Mouse (Mus musculus) kidney, adult 2 months (tissue): ENCODE results near the gene Gpr4. TPM values are rescaled to one million over a fixed set of nuclear protein-coding genes. Genes with fewer than 3 reads are reported as not detected.

Experiments
- DNase-seq: peaks from one replicate; pipeline ENCODE4 v3.0.0; 2021
- H3K27ac ChIP-seq: fragments of 200-500 bp; 2 replicates; pipeline ENCODE4 v1.5.1; 2012; ENCODE audit warnings: low read depth, low read length, control low read depth, inconsistent platforms; ENCODE audit not compliant: insufficient read depth
- H3K27me3 ChIP-seq: fragments of 200-500 bp; replicated peaks from 2 replicates; pipeline ENCODE4 v1.6.1; 2012; ENCODE audit warnings: mild to moderate bottlenecking, moderate library complexity, low read length, inconsistent platforms; ENCODE audit not compliant: control insufficient read depth, insufficient read depth
- H3K36me3 ChIP-seq: fragments of 200-500 bp; 2 replicates; pipeline ENCODE4 v1.6.1; 2012; ENCODE audit warnings: mild to moderate bottlenecking, moderate library complexity, low read length, inconsistent platforms; ENCODE audit not compliant: control insufficient read depth, insufficient read depth
- H3K4me1 ChIP-seq: fragments of 200-500 bp; 2 replicates; pipeline ENCODE4 v1.6.1; 2011; ENCODE audit warnings: low read length; ENCODE audit not compliant: control insufficient read depth, insufficient read depth
- H3K4me3 ChIP-seq: fragments of 200-500 bp; 2 replicates; pipeline ENCODE4 v1.5.1; 2011; ENCODE audit warnings: mild to moderate bottlenecking, low read depth, low read length, control low read depth; ENCODE audit not compliant: insufficient read depth
- CTCF ChIP-seq: fragments of 200-500 bp; conservative IDR thresholded peaks from 2 replicates; pipeline ENCODE4 v1.5.1; 2011; ENCODE audit warnings: low read depth, mild to moderate bottlenecking, control low read depth, low read length, moderate library complexity, mixed read lengths; ENCODE audit not compliant: insufficient read depth, insufficient read length
- POLR2A ChIP-seq: fragments of 200-500 bp; IDR thresholded peaks from one replicate; pipeline ENCODE4 v1.6.1; 2011; ENCODE audit warnings: low read depth, low read length, control low read depth
- WGBS: fragments of 180-500 bp; shearing (Covaris S2); methylation state at CpG from one replicate; pipeline ENCODE4 v1.1.7; 2018; 5-methylcytosine and 5-hydroxymethylcytosine counted together
- polyA plus RNA-seq: library from polyadenylated mRNA; depleted of rRNA; stranded (reverse); fragments of >200 nt; gene quantifications from 2 replicates; pipeline ENCODE4 v1.2.3, GENCODE M21; 2012

The Gpr4 gene
- polyA plus RNA-seq, 1 experiment = 10.1 TPM

GRCm38 (mm10) chr7:19209494-19209893 is 2.8 kb upstream of the Gpr4 start:
- H3K4me3 ChIP-seq = no peak overlapping the region
- DNase-seq = no peak
- no peaks in the 10 kb centered on the region for H3K4me1 ChIP-seq
- TF ChIP-seq CTCF (no peak), POLR2A (no peak)
- H3K27ac ChIP-seq = no peak overlapping the region
- H3K36me3 ChIP-seq = no peaks in the 10 kb centered on the region
- 63% methylated on average over 4 of the region's 4 CpGs for WGBS
- H3K27me3 ChIP-seq = no peaks in the 10 kb centered on the region

- TF ChIP-seq CTCF (no peak; the same call in 1 of the 2 replicates), POLR2A (no peak)
- Histone ChIP-seq H3K36me3 (no peaks in the 10 kb centered on the region), H3K27me3 (no peaks in the 10 kb centered on the region), H3K4me3 (no peak overlapping the region), H3K27ac (no peak overlapping the region), H3K4me1 (no peaks in the 10 kb centered on the region)
- 96% methylated on average over 5 of the region's 5 CpGs for WGBS
- no peak for DNase-seq
Observed at GRCm38 (mm10) chr7:19210010-19210409, 2.3 kb upstream of the Gpr4 start.

DNA sequence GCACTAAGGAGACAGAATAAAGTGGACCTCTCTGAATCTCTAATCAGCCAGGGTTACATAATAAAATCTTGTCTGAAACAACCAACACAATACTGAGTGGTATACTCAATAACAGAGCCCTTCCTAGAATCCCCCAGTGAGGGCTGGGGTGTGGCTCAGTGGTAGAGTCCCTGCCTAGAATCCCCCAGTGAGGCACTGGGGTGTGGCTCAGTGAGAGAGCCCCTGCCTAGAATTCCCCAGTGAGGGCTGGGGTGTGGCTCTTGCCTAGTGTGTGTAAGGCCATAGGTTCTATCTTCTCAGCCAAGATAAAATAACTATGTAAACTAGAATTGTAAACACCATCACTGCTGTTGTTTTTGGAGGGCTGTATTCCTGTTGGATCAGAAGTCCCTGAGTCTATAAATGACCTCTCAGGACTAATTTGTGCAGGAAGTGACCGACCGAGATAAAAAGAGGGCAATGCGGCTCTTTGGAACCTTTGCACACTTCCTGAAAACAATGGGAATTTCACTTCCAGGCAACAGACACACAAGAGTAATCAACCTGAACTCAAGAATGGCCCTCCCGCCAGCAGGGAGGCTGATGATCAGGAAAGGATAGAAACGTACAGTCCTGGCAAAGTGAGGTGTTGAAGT is 1.2 kb upstream of the Gpr4 start:
- DNase-seq = peak; percentile 60
- no peaks in the 10 kb centered on the region for H3K27me3 ChIP-seq
- H3K27ac ChIP-seq = 0 out of 2 replicates have a peak overlapping the region, but pooled peaks have one; percentile 27
- 13% methylated on average over 5 of the region's 5 CpGs for WGBS
- no peak overlapping the region for H3K4me3 ChIP-seq
- no peaks in the 10 kb centered on the region for H3K36me3 ChIP-seq
- no peaks in the 10 kb centered on the region for H3K4me1 ChIP-seq
- TF ChIP-seq POLR2A = no peak
- no peak for TF ChIP-seq CTCF

GRCm38 (mm10) chr7:19213385-19213784 is 1.0 kb downstream of the Gpr4 start:
- Histone ChIP-seq H3K27ac (peak overlapping the region; percentile 21; the same call in 1 of the 2 replicates), H3K27me3 (no peaks in the 10 kb centered on the region), H3K4me3 (peak overlapping the region; percentile 63), H3K36me3 (no peaks in the 10 kb centered on the region), H3K4me1 (no peaks in the 10 kb centered on the region)
- 55% methylated on average over 2 of the region's 2 CpGs for WGBS
- DNase-seq = peak; percentile 37
- no peak for TF ChIP-seq CTCF
- TF ChIP-seq POLR2A = no peak

GRCm38 (mm10) chr7:19214369-19214768 is 2.0 kb downstream of the Gpr4 start:
- no peak for TF ChIP-seq CTCF
- no peak for TF ChIP-seq POLR2A
- Histone ChIP-seq H3K36me3 (no peaks in the 10 kb centered on the region), H3K27me3 (no peaks in the 10 kb centered on the region), H3K4me1 (no peaks in the 10 kb centered on the region), H3K4me3 (no peak overlapping the region), H3K27ac (no peak overlapping the region)
- WGBS = 49% methylated on average over 7 of the region's 7 CpGs
- DNase-seq = no peak

DNA sequence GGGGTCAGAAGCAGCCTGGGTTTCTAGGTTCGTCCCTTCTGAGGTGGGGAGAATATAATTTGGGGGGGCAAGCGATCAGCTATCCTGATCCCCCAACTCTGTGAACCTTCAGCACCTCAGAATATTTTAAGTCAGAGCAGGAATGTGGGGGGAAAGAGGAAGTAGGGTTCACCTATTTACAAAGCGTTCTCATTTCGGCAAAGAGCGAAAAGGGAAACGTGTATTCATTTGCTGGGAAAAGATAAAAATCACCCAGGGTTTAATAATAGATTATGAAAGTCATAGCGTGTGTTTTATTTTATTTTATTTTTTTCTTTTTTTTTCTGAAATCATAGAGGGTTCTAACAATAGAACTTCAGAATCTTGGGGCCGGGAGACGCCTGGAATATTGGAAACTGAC is 2.6 kb downstream of the Gpr4 start:
- H3K4me1 ChIP-seq = no peaks in the 10 kb centered on the region
- WGBS = 52% methylated on average over 9 of the region's 9 CpGs
- H3K4me3 ChIP-seq = no peak overlapping the region
- H3K27ac ChIP-seq = 0 out of 2 replicates have a peak overlapping the region, but pooled peaks have one; percentile 12
- no peaks in the 10 kb centered on the region for H3K27me3 ChIP-seq
- TF ChIP-seq CTCF (no peak), POLR2A (no peak)
- H3K36me3 ChIP-seq = no peaks in the 10 kb centered on the region
- no peak for DNase-seq

GRCm38 (mm10) chr7:19217492-19217891 is 5.2 kb downstream of the Gpr4 start:
- Histone ChIP-seq H3K27ac (no peak overlapping the region), H3K4me3 (no peak overlapping the region), H3K4me1 (no peaks in the 10 kb centered on the region), H3K27me3 (no peaks in the 10 kb centered on the region), H3K36me3 (no peaks in the 10 kb centered on the region)
- no peak for DNase-seq
- TF ChIP-seq CTCF (no peak), POLR2A (no peak)
- WGBS = 51% methylated on average over 5 of the region's 5 CpGs
